Mouse (Mus musculus): Measurements from ENCODE around the gene Vps52. TPM values are rescaled to one million over a fixed set of nuclear protein-coding genes. Genes with fewer than 3 reads are reported as not detected.

The Vps52 gene
- polyA plus RNA-seq, 1 experiment = 35.7 TPM

GRCm38 (mm10) chr17:33930280-33931158 is 25.1 kb upstream of the Vps52 start:
- H3K27ac ChIP-seq (ENCODE audit: insufficient read depth, low read length) = 0 out of 2 replicates have a peak overlapping the region, but pooled peaks have one; percentile 36
- no peak for TF ChIP-seq CTCF (IDR thresholded peaks at IDR 0.05; ENCODE audit: borderline replicate concordance, insufficient read depth, low read length)
- 0 out of 2 replicates have a peak, but pooled peaks have one; percentile 5 for TF ChIP-seq POLR2A (IDR thresholded peaks at IDR 0.05; ENCODE audit: low read depth, low read length)
- H3K4me3 ChIP-seq (ENCODE audit: insufficient read depth, low read length) = peak overlapping the region; percentile 77
- no peaks in the 10 kb centered on the region for H3K4me1 ChIP-seq (ENCODE audit: control insufficient read depth, insufficient read depth, low read length)

- TF ChIP-seq POLR2A (IDR thresholded peaks at IDR 0.05; ENCODE audit: low read depth, low read length) (no peak), CTCF (IDR thresholded peaks at IDR 0.05; ENCODE audit: borderline replicate concordance, insufficient read depth, low read length) (no peak)
- peak overlapping the region; percentile 77 for H3K4me3 ChIP-seq (ENCODE audit: insufficient read depth, low read length)
- H3K4me1 ChIP-seq (ENCODE audit: control insufficient read depth, insufficient read depth, low read length) = no peaks in the 10 kb centered on the region
- no peak overlapping the region for H3K27ac ChIP-seq (ENCODE audit: insufficient read depth, low read length)
These were observed 24.3 kb upstream of the Vps52 start for GRCm38 (mm10) chr17:33931159-33931866.

GRCm38 (mm10) chr17:33931947-33932346 is 23.7 kb upstream of the Vps52 start:
- Histone ChIP-seq H3K27ac (ENCODE audit: insufficient read depth, low read length) (no peak overlapping the region), H3K4me1 (ENCODE audit: control insufficient read depth, insufficient read depth, low read length) (no peaks in the 10 kb centered on the region), H3K4me3 (ENCODE audit: insufficient read depth, low read length) (no peak overlapping the region)
- TF ChIP-seq CTCF (IDR thresholded peaks at IDR 0.05; ENCODE audit: borderline replicate concordance, insufficient read depth, low read length) (no peak), POLR2A (IDR thresholded peaks at IDR 0.05; ENCODE audit: low read depth, low read length) (no peak)

GRCm38 (mm10) chr17:33932448-33932847 is 23.2 kb upstream of the Vps52 start:
- Histone ChIP-seq H3K4me3 (ENCODE audit: insufficient read depth, low read length) (no peak overlapping the region), H3K27ac (ENCODE audit: insufficient read depth, low read length) (no peak overlapping the region), H3K4me1 (ENCODE audit: control insufficient read depth, insufficient read depth, low read length) (no peaks in the 10 kb centered on the region)
- no peak for TF ChIP-seq POLR2A (IDR thresholded peaks at IDR 0.05; ENCODE audit: low read depth, low read length)
- no peak for TF ChIP-seq CTCF (IDR thresholded peaks at IDR 0.05; ENCODE audit: borderline replicate concordance, insufficient read depth, low read length)

GRCm38 (mm10) chr17:33932970-33933369 is 22.6 kb upstream of the Vps52 start:
- Histone ChIP-seq H3K27ac (ENCODE audit: insufficient read depth, low read length) (no peak overlapping the region), H3K4me3 (ENCODE audit: insufficient read depth, low read length) (no peak overlapping the region), H3K4me1 (ENCODE audit: control insufficient read depth, insufficient read depth, low read length) (no peaks in the 10 kb centered on the region)
- TF ChIP-seq POLR2A (IDR thresholded peaks at IDR 0.05; ENCODE audit: low read depth, low read length) (no peak), CTCF (IDR thresholded peaks at IDR 0.05; ENCODE audit: borderline replicate concordance, insufficient read depth, low read length) (no peak)

- Histone ChIP-seq H3K4me1 (ENCODE audit: control insufficient read depth, insufficient read depth, low read length) (peaks cover 4% of the 10 kb centered on the region; the same call in 1 of the 2 replicates), H3K27ac (ENCODE audit: insufficient read depth, low read length) (no peak overlapping the region), H3K4me3 (ENCODE audit: insufficient read depth, low read length) (no peak overlapping the region)
- no peak for TF ChIP-seq CTCF (IDR thresholded peaks at IDR 0.05; ENCODE audit: borderline replicate concordance, insufficient read depth, low read length)
- TF ChIP-seq POLR2A (IDR thresholded peaks at IDR 0.05; ENCODE audit: low read depth, low read length) = no peak
These were observed 20.1 kb upstream of the Vps52 start for GRCm38 (mm10) chr17:33935422-33936055.

- Histone ChIP-seq H3K4me1 (ENCODE audit: control insufficient read depth, insufficient read depth, low read length) (peaks cover 7% of the 10 kb centered on the region; the same call in 1 of the 2 replicates), H3K27ac (ENCODE audit: insufficient read depth, low read length) (no peak overlapping the region), H3K4me3 (ENCODE audit: insufficient read depth, low read length) (no peak overlapping the region)
- no peak for TF ChIP-seq POLR2A (IDR thresholded peaks at IDR 0.05; ENCODE audit: low read depth, low read length)
- no peak for TF ChIP-seq CTCF (IDR thresholded peaks at IDR 0.05; ENCODE audit: borderline replicate concordance, insufficient read depth, low read length)
These were observed 18.6 kb upstream of the Vps52 start for GRCm38 (mm10) chr17:33936993-33937392.

- Histone ChIP-seq H3K4me1 (ENCODE audit: control insufficient read depth, insufficient read depth, low read length) (peaks cover 7% of the 10 kb centered on the region; the same call in 1 of the 2 replicates), H3K4me3 (ENCODE audit: insufficient read depth, low read length) (no peak overlapping the region), H3K27ac (ENCODE audit: insufficient read depth, low read length) (no peak overlapping the region)
- TF ChIP-seq POLR2A (IDR thresholded peaks at IDR 0.05; ENCODE audit: low read depth, low read length) (no peak), CTCF (IDR thresholded peaks at IDR 0.05; ENCODE audit: borderline replicate concordance, insufficient read depth, low read length) (no peak)
These were observed 16.8 kb upstream of the Vps52 start for GRCm38 (mm10) chr17:33938783-33939182.

- TF ChIP-seq CTCF (IDR thresholded peaks at IDR 0.05; ENCODE audit: borderline replicate concordance, insufficient read depth, low read length) (no peak), POLR2A (IDR thresholded peaks at IDR 0.05; ENCODE audit: low read depth, low read length) (peak; percentile 72)
- H3K27ac ChIP-seq (ENCODE audit: insufficient read depth, low read length) = peak within 1 kb of the TSS; percentile 76
- peak within 1 kb of the TSS; percentile 93 for H3K4me3 ChIP-seq (ENCODE audit: insufficient read depth, low read length)
- H3K4me1 ChIP-seq (ENCODE audit: control insufficient read depth, insufficient read depth, low read length) = peaks cover 7% of the 10 kb centered on the region; the same call in 1 of the 2 replicates
These were observed 15.3 kb upstream of the Vps52 start, which contains the start of the genes Pfdn6 and Wdr46 for GRCm38 (mm10) chr17:33940206-33940805. TSS of gene Pfdn6 (minus strand) at chr17:33940343. TSS of gene Wdr46 (plus strand) at chr17:33940660.
